Mouse (Mus musculus): ENCODE data around the gene Fndc7.

Gene Fndc7

DNA sequence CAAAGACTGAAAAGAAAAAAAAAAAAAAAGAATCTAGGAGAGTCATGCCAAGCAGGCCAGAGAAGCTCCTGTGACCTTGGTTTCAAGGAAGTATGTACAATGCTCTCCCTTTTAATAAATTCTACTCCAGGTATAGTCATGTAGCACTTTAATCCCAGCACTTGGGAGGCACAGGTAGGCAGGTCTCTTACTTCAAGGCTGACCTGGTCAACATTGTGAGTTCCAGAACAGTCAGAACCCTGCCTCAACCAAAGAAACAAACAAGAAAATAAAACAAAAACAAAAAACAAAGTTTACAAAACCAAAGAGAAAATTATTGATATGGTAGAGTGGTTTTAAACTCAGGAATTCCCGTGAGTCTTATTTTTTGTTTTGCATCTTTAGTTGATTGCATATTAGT is at the start of gene Fndc7:
Fndc7 (minus strand) TSS at position 101 of the 400 bp plus-strand sequence.
- DNase-seq (ENCODE audit: low spot score): no peak

DNA sequence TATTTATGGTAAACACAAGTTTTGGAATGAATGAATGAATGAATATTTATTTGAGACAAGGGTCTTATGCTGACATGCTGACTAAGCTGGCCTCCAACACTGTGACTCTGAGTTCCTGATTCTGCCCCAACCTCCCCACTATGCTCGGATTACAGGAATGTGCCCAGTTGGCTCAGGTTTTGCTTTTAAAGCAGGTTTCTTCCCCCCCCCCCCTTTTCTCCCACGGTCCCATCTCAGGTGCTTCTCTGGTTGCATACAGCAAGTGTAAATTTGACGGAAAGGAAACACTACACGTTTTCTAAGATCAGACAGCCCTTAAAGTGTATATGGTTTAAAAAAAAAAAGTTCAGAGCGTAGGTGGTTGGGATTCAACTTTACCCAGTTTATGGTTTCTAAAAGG is 49.8 kb upstream of the Fndc7 start, which contains the start of gene Henmt1:
Henmt1 (plus strand) TSS at position 301 of the 400 bp plus-strand sequence.
- no peak for DNase-seq (ENCODE audit: low spot score)

DNA sequence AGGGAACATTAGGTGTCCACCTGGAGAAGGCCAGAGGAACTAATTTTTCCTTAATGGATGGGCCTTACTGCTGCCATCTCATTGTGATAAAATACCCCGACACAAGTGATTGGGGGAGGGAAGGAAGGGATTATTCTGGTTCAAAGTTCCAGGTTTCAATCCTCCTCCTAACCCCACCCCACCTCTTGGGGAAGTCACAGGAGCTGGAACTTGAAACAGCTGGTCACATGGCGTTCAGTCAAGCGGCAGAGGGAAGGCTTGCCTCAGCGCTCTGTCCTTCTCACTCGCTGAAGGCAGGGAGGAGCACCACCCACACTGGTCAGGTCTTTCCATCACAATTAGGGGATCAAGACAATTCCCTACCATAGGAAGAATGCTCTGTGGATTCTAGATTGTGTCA is 48.9 kb upstream of the Fndc7 start:
- DNase-seq (ENCODE audit: low spot score): no peak

DNA sequence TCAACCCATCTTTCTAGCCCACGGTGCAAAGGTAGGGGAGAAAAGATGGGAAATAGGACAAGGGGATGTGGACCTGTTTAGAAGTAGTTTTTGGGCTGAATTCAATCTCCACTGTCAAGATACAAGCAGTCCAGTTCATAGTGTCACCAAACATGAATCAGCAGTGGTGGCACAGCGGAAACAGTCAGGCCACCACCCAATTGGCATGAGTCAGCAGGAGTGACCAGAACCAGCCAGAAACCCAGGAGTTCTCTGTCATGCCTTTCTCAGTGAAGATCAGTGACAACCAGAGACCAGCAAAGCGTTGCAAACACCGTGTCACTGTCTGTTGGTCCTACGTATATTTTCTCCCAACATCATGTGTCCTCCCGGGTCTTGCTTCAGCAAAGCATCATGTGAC is 43.7 kb upstream of the Fndc7 start:
- DNase-seq (ENCODE audit: low spot score): no peak

DNA sequence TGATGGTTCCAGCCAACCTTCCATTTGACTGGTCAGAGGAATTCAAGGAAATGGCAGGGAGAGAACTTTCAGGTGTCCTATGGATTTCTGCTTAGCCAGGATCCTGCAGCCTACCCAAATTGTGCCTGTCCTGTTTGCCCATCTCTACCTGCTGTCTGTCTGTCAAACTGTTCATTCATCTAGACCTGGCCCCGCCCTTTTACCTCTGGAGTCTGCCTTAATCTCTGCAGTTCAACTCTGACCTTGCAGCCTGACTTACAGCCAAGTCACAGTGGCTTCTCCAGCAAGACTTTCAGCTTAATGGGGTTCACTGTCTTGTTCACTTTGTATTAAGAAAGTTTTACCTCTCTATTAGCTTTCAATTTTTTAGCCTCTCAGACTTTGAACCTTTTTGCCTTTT is 36.5 kb upstream of the Fndc7 start:
- DNase-seq (ENCODE audit: low spot score): no peak

DNA sequence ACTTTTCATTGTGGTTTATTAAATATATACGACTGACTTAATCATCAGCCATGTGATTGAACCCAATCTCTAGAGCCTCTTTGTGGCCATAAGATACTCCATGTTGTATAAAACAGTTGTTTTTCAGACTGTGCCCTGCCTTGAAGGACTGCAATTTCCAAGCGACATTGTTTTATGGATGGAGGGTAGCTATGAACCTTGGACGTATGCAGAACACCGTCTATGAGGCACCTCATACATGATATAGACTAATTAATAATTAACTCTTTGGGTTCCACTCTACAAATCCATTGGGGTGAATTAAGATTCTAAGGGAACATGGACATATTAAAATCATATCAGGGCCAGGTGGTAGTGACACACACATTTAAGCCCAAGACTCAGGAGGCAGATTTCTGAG is 35.9 kb upstream of the Fndc7 start:
- DNase-seq (ENCODE audit: low spot score): no peak

DNA sequence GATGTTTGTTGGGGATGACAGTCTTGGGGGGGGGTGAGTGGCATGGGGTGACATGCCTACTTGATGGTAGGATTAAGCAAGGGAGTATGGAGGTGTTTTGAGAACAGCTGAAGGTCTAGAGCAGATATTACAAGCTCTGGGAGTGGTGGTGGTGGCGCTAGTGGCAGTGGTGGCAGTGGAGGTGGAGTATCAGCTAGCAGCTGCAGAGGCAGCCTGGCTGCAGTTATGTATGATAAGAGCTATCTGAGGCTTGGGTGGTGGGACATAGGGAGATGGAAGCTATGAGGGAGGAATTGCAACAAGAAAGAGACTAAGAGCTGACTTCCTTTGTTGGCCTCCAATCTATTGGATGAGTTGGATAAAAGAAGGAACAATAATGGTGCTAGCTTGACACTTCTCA is 32.0 kb upstream of the Fndc7 start:
- no peak for DNase-seq (ENCODE audit: low spot score)

DNA sequence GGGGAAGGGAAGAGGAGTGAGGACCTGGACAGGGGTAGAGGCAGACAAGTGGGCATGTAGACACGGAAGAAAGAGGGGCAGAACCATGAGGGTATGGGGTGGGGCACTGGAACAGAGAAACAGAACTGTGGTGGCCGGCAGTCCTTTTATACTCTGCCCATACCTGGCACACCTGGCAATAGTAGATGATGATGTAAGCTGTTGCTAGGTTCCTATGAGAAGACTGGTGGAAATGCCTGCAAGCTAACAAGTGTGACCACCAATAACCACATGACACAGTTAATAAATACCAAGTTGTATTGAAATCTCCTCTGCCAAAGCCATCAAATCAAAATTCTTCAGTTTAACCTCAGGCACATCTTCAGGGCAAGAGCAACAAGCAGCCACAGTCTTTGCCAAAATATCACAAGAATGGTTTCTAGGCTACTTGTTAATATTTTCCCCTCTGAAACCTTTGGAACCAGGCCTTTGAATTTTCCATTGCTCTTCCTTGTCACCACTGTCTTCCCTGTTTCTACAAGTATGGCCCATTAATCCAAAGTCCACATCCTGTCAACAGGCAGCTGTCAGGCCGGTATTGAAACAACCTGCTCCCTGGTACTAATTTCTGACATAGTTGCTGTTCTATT is 30.7 kb upstream of the Fndc7 start:
- no peak for DNase-seq (ENCODE audit: low spot score)

DNA sequence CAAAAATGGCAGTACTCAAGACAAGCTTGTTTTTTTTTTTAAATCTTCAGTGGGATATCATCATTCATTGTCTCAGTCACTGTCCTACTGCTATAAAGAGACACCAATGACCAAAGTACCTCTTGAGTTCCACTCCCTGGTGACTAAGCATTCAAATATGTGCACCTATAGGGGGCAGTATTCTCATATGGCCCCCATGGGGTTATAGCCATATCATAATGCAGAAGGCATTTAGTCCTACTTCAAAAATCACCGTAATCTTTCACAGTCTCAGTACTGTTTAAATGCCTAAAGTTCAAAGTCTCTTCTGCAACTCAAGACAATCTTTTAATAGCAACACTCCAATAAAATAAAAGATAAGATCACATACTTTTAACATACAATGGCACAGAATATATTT is 29.0 kb upstream of the Fndc7 start:
- DNase-seq (ENCODE audit: low spot score): no peak

DNA sequence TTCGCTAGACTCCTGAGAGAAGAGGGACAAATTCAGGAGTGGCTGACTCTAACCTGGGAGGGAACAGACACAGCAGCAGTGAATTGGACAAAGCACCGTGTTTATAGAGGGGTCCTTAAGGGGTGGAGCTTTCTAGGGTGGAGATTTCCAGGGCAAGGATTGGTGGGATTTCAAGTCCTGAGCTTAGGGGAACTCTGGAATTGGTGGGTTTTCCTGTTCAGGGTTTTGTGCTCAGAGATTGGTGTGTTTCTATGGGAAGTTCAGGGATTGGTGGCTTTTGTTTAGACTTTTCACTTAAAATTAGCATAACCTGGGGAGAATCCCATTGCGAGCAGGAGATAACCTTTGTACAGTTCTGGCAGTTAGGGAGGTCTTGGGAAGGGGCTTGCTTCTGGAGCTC is 28.2 kb upstream of the Fndc7 start:
- DNase-seq (ENCODE audit: low spot score): no peak

DNA sequence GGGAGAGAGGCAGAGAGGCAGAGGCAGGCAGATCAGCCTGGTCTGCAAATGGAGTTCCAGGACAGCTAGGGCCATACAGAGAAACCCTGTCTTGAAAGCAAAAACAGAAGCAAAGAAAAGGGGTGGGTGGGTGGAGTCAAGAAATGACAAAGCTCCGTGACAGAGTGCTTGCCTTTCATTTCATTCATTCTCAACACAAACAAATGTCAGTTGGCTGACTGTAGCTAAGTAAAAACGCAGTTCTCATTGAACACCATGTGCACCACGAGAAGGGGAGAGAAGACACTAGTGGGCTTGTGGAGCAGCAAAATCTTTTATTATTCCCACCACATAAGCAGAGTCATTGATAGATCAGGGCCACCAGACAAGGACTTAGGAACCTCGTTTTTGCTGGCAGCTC is 27.0 kb upstream of the Fndc7 start:
- no peak for DNase-seq (ENCODE audit: low spot score)

DNA sequence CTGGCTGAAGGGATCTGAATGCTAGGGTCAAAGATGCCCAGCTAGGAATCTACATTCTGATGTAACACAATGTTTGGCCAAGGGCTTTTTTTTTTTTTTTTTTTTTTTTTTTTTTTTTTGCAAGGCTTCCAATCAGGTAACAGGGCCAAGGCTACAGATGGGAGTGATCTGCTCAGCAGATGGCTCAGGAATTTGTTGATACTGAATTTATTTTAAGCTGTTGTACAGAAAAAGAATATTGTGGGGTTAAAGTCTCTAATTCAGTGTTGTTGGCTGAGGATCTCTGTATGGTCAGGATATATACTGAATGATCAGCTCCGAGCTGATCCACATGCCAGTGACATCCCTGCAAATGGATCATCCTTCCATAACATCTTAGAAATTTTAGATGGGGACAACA is 26.2 kb upstream of the Fndc7 start:
- peak; percentile 57 for DNase-seq (ENCODE audit: low spot score)

DNA sequence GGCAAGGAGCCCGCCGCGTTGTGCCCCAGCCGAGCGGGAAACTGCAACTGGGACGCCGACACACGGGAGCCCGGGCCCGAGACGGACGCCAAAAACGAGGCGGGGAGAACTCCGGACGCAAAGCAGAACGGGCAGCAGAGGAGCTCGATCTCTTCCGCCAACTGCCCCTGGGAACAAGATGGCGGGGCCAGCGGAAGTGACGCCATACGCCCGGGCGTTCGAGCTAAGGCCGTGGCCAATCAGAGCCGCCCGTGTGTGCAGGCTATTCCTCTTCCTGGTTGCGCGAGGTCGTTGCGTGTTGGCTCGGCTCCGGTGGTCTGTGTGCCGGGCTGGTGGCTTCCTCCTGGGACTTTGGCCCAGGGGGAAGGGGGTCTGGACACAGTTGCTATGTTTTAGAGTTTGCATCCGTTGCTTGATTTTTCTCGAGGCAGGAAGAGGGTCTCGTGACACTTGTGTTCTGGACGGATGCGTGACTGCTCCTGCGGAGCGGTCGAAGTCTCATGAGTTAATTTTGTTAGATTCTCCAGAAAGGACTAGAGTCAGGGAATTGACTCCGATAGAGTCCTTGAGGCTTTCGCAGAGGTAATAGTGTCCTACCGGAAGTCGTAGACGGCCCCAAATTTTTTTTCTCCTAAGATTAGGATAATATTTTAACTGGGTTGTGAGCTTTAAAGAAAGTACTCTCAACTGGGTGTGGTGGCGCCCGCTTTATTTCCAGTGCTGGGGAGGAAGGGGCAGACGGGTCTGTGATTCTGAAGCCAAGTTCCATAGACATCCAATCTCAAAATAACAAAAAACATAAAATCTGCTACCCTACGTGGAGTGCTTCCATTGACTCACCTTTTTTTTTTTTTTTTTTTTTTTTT is 22.0 kb upstream of the Fndc7 start, which contains the start of gene Prpf38b:
Prpf38b (minus strand) TSS at position 180 of the 866 bp plus-strand sequence.
- peak; percentile 96 for DNase-seq (ENCODE audit: low spot score)

DNA sequence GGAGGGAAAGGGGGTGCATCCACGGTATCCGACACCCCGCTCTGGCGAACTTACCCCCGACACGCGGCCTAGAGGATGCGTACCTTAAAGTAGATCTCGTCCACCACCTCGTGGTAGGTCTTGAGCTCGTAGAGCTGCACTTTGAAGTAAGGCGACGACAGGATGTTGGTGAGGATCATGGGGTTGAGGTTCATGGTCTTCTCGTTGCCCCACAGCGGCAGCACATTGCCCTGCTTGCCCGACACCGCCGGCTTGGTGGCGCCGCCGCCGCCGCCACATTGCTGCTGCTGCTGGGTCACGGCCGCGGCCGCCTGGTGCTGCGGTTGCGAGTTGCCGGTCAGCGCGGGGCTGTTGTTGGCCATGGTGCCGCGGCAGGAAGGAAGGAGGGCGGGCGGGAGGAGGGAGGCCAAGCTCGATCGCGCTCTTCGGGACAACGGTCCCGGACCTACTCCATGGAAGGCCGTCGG is 21.3 kb upstream of the Fndc7 start:
- DNase-seq (ENCODE audit: low spot score): peak; percentile 63

DNA sequence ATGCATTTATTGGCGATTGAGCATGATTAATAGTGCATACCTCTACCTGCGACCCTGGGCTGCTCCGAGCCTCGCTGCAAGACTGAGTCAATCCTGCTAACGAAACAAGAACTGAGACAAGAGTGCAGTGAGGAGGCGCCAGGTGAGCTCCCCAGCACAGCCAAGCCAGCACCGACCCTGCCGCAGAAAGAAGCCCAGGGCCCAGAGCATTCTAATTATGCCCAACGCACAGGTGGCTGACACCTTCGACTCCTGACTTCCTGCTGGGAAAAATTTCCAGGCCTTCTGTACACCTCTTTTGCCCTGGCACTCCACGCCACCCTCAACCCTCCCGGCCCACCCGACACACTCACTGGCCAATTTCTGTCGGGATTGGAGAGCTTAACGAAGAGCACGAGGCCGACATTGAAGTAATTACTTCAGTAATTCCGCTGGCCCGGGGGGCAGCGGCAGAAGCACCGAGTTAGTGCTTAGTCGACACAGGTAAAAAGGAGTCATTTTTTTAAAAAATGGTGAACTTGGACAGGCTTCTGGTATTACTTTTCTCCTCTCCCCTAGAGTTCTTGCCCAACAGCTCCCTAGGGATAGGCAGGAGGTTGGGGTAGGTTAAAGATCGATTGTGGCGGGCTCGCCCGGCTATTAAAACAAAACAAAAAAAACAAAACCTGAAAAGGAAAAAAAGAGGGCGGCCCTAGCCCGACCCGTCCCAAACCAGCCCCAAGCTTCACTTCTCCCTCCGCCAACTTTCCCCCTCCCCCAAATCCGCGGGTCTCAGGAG is 20.7 kb upstream of the Fndc7 start:
- no peak for DNase-seq (ENCODE audit: low spot score)

DNA sequence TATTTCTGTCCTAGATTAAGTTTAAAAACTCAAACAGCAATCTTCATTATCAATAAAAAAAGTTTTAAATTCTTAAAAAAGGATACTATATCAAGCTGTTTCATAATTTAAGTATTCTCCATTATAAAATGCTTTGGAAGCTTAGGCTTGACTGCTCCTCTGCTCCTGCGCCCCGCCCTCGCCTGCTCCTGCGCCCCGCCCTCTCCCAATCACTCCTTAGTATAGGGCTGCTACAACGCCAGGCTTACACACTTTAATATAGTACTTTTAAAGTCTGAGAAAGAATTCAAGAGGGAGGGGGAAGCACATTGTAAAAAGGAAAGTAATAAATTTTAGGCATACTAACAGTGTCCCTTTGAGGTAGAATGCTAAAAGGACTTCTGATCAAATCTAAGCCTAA is 13.1 kb upstream of the Fndc7 start:
- DNase-seq (ENCODE audit: low spot score): no peak

DNA sequence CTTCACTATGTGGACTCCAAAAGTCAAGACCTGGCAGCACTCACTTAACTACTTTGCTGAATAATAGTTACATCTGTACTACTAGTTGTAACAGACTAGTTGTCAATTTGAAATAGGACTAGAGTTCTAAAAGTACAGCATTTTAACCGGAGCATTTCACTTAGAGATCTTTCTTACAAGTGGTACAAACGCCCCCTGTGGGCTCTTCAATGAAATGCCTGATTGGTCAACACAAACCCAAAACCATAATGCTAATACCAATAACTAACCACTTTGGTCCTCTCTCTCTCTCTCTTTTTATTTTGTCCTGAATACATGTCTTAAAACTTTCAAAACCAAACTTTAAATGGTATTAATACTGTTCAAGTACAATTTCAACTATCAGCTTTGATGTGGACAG is 12.2 kb upstream of the Fndc7 start:
- DNase-seq (ENCODE audit: low spot score): no peak

DNA sequence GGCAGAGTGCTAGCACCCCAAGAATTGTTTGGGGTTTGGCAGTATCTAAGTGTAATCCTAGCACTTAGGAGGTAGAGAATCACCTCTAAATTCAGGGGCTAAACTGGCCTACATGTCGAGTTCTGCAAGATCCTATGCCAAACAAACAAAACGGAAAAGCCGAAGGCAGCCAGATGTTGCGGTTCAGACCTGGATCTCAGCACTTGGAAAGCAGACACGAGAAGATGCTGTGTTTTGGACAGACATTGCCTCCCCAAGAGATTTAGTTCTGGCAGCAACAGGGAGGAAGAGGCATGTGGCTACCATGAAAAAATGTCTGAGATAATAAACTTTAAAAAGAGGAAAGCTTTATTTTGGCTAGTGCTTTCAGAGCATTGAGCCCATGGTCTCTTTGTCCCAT is 10.9 kb upstream of the Fndc7 start:
- DNase-seq (ENCODE audit: low spot score): no peak

DNA sequence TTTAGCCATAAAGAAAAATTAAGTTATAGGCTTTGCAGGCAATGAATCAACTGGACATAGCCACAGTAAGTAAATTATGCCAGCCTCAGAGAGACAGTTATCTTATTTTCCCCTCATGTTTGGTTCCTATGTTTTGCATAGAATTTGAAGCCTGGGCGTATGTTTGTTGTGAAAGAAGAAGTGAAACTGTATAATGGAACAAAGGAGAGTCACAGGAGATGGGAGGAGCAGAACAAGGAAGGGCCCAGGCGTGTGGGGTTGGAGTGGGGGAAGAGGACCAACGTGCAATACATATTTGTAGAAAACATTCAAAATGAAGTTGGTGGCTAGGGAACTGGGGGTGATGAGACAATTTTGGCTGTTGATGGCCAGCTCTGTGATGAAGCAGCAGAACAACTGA is 10.3 kb upstream of the Fndc7 start:
- no peak for DNase-seq (ENCODE audit: low spot score)

DNA sequence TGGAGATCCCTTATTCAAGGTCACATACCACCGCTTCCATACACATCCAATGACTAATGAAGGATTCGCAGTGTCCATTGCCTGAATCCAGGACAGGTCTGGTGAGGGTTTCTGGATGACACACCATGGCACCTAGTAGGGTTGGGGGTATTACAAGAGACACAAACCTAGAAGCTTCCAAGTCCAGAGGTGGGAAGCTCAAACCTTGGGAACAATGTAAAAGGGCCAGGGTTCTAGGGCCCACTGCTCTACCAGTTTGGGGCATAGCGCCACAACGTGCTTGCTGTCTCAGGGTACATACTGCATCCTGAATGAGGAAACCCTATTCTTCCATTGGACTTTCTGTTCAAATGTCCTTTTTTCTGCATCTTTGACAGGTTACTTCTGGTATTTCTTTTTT is 8.8 kb upstream of the Fndc7 start:
- DNase-seq (ENCODE audit: low spot score): no peak

DNA sequence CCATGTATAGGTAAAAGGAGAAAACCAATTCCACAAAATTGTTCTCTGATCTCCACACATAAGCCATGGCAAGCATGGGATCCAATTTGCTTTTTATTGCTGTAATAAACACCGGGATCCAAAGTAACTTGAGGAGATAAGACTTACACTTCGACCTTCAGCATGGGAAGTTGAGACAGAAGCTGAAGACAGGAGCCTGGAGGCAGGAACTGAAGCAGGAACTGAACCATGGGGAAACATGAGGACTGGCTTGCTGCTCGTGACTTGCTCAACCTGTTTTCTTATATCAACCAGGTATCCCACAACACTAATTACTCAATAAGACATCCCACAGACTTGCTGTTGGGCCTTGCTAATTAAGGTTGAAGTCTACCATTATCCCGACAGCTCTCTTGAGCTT is 3.1 kb upstream of the Fndc7 start:
- DNase-seq (ENCODE audit: low spot score): no peak

DNA sequence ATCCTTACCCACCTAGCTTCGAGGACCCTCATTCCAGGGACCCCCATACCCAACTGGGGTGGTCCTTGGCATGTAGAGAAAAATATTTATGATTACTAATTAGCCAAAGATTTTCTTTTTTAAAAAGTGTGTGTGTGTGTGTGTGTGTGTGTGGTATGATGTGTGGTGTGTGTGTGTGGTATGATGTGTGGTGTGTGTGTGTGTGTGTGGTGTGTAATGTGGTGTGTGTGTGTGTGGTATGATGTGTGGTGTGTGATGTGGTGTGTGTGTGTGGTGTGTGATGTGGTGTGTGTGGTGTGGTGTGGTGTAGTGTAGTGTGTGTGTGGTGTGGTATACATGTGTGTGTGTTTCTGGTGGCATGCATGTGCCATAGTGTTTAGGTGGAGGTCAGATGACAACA is 2.3 kb upstream of the Fndc7 start:
- no peak for DNase-seq (ENCODE audit: low spot score)

DNA sequence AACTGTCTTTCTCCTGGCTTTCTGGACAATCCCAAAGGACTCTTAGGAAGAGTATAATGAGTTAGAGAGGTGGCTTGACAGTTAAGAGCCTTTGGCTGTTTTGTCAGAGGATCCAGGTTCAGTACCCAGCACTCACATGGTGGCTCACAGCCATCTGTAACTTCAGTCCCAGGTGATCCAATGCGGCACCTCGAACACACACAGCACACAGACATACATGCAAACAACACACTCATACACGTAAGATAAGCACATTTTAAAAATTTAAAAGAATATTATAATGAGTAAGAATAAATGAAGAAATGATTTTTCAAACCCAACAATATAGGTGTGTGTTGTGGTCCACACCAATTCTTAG is 2.2 kb downstream of the Fndc7 start:
- DNase-seq (ENCODE audit: low spot score): no peak
